Mouse (Mus musculus) stomach, postnatal 0 days (tissue): ENCODE results near the gene Ly6c1. TPM values are rescaled to one million over a fixed set of nuclear protein-coding genes. Genes with fewer than 3 reads are reported as not detected.
"Not testable (repeated sequence)": the region's sequence is repeated elsewhere in the genome, so short reads cannot be mapped to it uniquely, and the experiment has no call there.

Experiments
- ATAC-seq: fragments of 200-750 bp; cut with Nextera tagmentation; 2 replicates; pipeline ENCODE4 v1.8.0; 2017; ENCODE audit not compliant: low FRiP score, low TSS enrichment
- DNase-seq: peaks from one replicate; pipeline ENCODE4 v3.0.0-alpha.2; 2016; ENCODE audit warnings: low spot score
- H3K27ac ChIP-seq: fragments of 300-500 bp; sonication (generic); replicated peaks from 2 replicates; pipeline ENCODE4 v1.5.1; 2014; ENCODE audit warnings: mild to moderate bottlenecking, control low read depth
- H3K27me3 ChIP-seq: fragments of 300-500 bp; sonication (generic); 2 replicates; pipeline ENCODE4 v1.6.1; 2014; ENCODE audit warnings: low read length; ENCODE audit not compliant: control insufficient read depth, insufficient read depth
- H3K36me3 ChIP-seq: fragments of 300-500 bp; sonication (generic); 2 replicates; pipeline ENCODE4 v1.6.1; 2014; ENCODE audit warnings: low read length, mixed read lengths; ENCODE audit not compliant: control insufficient read depth, insufficient read depth
- H3K4me1 ChIP-seq: fragments of 300-500 bp; sonication (generic); replicated peaks from 2 replicates; pipeline ENCODE4 v1.6.1; 2014; ENCODE audit warnings: antibody characterized with exemption; ENCODE audit not compliant: control insufficient read depth, insufficient read depth
- H3K4me2 ChIP-seq: fragments of 300-500 bp; sonication (generic); replicated peaks from 2 replicates; pipeline ENCODE4 v1.6.1; 2014; ENCODE audit warnings: low read depth, mild to moderate bottlenecking, control low read depth, moderate library complexity
- H3K4me3 ChIP-seq: fragments of 300-500 bp; sonication (generic); 2 replicates; pipeline ENCODE4 v1.5.1; 2014; ENCODE audit warnings: low read depth, low read length, control low read depth
- H3K9ac ChIP-seq: fragments of 300-500 bp; sonication (generic); 2 replicates; pipeline ENCODE4 v1.6.1; 2014; ENCODE audit warnings: mild to moderate bottlenecking, low read length, control low read depth, mixed read lengths
- H3K9me3 ChIP-seq: fragments of 300-500 bp; sonication (generic); 2 replicates; pipeline ENCODE4 v1.6.1; 2016; ENCODE audit warnings: low read length; ENCODE audit not compliant: control insufficient read depth
- CTCF ChIP-seq: IDR thresholded peaks from 2 replicates; pipeline ENCODE4 v1.5.1; 2016; ENCODE audit warnings: antibody characterized with exemption, low read depth, mild to moderate bottlenecking, moderate library complexity
- EP300 ChIP-seq: optimal IDR thresholded peaks from 2 replicates; pipeline ENCODE3; 2016; ENCODE audit warnings: antibody characterized with exemption
- WGBS: fragments of 180-500 bp; shearing (Covaris S2); extraction: QIAGEN DNeasy Blood & Tissue Kit; methylation state at CpG from one replicate; pipeline ENCODE4 v1.1.7; 2014; 5-methylcytosine and 5-hydroxymethylcytosine counted together
- polyA plus RNA-seq: library from polyadenylated mRNA; unstranded; fragments of >200 nt; fragmentation: Nextera tagmentation; extraction: Ambion mirVana; gene quantifications from 2 replicates; pipeline ENCODE4 v1.2.1, GENCODE M21; 2015

Gene Ly6c1
- 34.4 and 37.0 TPM in 2 replicates for polyA plus RNA-seq

GRCm38 (mm10) chr15:75048642-75049261, at the start of gene Ly6c1:
Gene Ly6c1, minus strand, starts transcription at chr15:75048830.
- not testable (repeated sequence) for ATAC-seq, H3K4me3 ChIP-seq, H3K9ac ChIP-seq, H3K36me3 ChIP-seq, H3K27ac ChIP-seq, H3K4me1 ChIP-seq, DNase-seq, H3K9me3 ChIP-seq, H3K4me2 ChIP-seq, H3K27me3 ChIP-seq
- 44% methylated on average over 1 of the region's 1 CpGs for WGBS

GRCm38 (mm10) chr15:75088041-75088440, 39.4 kb upstream of the Ly6c1 start:
- peak; percentile 69 for TF ChIP-seq CTCF
- not testable (repeated sequence) for H3K4me2 ChIP-seq, H3K27me3 ChIP-seq, H3K9me3 ChIP-seq, H3K27ac ChIP-seq, H3K4me1 ChIP-seq, H3K4me3 ChIP-seq, ATAC-seq, DNase-seq, H3K36me3 ChIP-seq, H3K9ac ChIP-seq
- WGBS = 17% methylated on average over 2 of the region's 2 CpGs

DNA sequence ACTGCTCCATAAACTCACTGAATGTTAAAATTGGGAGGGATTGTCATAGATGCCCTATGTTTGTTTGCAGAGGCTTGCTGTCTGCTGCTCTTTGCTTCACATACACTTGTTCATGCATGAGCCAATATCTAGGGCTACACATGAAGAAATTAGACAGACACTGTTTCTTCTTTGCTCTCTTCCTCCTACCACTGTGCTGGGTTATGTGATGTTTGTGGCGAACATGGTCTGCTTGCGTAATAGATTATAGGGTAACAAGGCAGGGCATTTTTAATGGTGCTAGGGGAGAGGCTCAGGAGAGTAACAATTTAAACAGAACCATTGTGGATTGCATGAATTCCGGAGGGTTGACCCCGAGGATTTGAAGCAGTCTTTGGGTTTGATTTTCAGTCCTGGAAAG, 21.3 kb upstream of the Ly6c1 start:
- Histone ChIP-seq H3K9ac (no peak overlapping the region), H3K4me1 (no peaks in the 10 kb centered on the region), H3K4me2 (no peak overlapping the region), H3K27ac (no peak overlapping the region), H3K9me3 (no peaks in the 10 kb centered on the region), H3K36me3 (no peaks in the 10 kb centered on the region), H3K27me3 (no peaks in the 10 kb centered on the region), H3K4me3 (no peak overlapping the region)
- WGBS = 86% methylated on average over 4 of the region's 4 CpGs
- ATAC-seq (no peak), DNase-seq (no peak)
- TF ChIP-seq EP300 (no peak), CTCF (no peak)

GRCm38 (mm10) chr15:75062030-75062574, 13.5 kb upstream of the Ly6c1 start:
- not testable (repeated sequence) for H3K9ac ChIP-seq, H3K9me3 ChIP-seq, H3K4me2 ChIP-seq, H3K27me3 ChIP-seq, H3K4me1 ChIP-seq, H3K36me3 ChIP-seq, ATAC-seq, H3K27ac ChIP-seq, H3K4me3 ChIP-seq
- peak; percentile 53 for DNase-seq
- 41% methylated on average over 6 of the region's 6 CpGs for WGBS
- peak; percentile 75 for TF ChIP-seq CTCF

GRCm38 (mm10) chr15:75060505-75060904, 11.9 kb upstream of the Ly6c1 start:
- H3K4me3 ChIP-seq = no peak overlapping the region
- DNase-seq (peak; percentile 56), ATAC-seq (no peak)
- no peaks in the 10 kb centered on the region for H3K27me3 ChIP-seq
- H3K4me2 ChIP-seq = no peak overlapping the region
- no peak overlapping the region for H3K27ac ChIP-seq
- H3K4me1 ChIP-seq = no peaks in the 10 kb centered on the region
- no peak overlapping the region for H3K9ac ChIP-seq
- H3K9me3 ChIP-seq = no peaks in the 10 kb centered on the region
- no peak for TF ChIP-seq EP300
- TF ChIP-seq CTCF = peak; percentile 84
- H3K36me3 ChIP-seq = no peaks in the 10 kb centered on the region

GRCm38 (mm10) chr15:75055985-75056384, 7.4 kb upstream of the Ly6c1 start:
- Histone ChIP-seq H3K9ac (no peak overlapping the region), H3K9me3 (no peaks in the 10 kb centered on the region), H3K36me3 (no peaks in the 10 kb centered on the region), H3K4me2 (no peak overlapping the region), H3K4me3 (no peak overlapping the region), H3K4me1 (no peaks in the 10 kb centered on the region), H3K27me3 (no peaks in the 10 kb centered on the region), H3K27ac (no peak overlapping the region)
- TF ChIP-seq EP300 (no peak), CTCF (no peak)
- no peak for ATAC-seq
- 83% methylated on average over 2 of the region's 2 CpGs for WGBS
- DNase-seq = no peak

GRCm38 (mm10) chr15:75055425-75055824, 6.8 kb upstream of the Ly6c1 start:
- not testable (repeated sequence) for H3K9me3 ChIP-seq

GRCm38 (mm10) chr15:75052414-75052813, 3.8 kb upstream of the Ly6c1 start:
- not testable (repeated sequence) for H3K4me2 ChIP-seq, H3K9ac ChIP-seq, H3K9me3 ChIP-seq, H3K27ac ChIP-seq, H3K27me3 ChIP-seq, H3K36me3 ChIP-seq, ATAC-seq, H3K4me3 ChIP-seq, DNase-seq, H3K4me1 ChIP-seq
- 81% methylated on average over 2 of the region's 2 CpGs for WGBS

More at GRCm38 (mm10) chr15:75055425-75055824, 6.8 kb upstream of the Ly6c1 start:
- not testable (repeated sequence) for H3K27ac ChIP-seq, H3K27me3 ChIP-seq, H3K4me1 ChIP-seq, H3K4me2 ChIP-seq, H3K36me3 ChIP-seq, ATAC-seq, H3K4me3 ChIP-seq, H3K9ac ChIP-seq, DNase-seq
- WGBS = 45% methylated on average over 3 of the region's 3 CpGs

GRCm38 (mm10) chr15:75051141-75051540, 2.5 kb upstream of the Ly6c1 start:
- not testable (repeated sequence) for H3K4me3 ChIP-seq, H3K27ac ChIP-seq, DNase-seq, ATAC-seq, H3K4me1 ChIP-seq, H3K27me3 ChIP-seq, H3K9me3 ChIP-seq, H3K9ac ChIP-seq, H3K4me2 ChIP-seq, H3K36me3 ChIP-seq
- WGBS = 44% methylated on average over 3 of the region's 3 CpGs
